Mouse (Mus musculus) right cerebral cortex, adult 18-20 months (tissue): ENCODE data around the gene Fstl4.

Experiments
- DNase-seq: peaks from one replicate; pipeline ENCODE4 v3.0.0; 2022; ENCODE audit warnings: mixed read lengths

Fstl4 gene

GRCm38 (mm10) chr11:52914431-52914830 lies 150.0 kb downstream of the Fstl4 start:
- DNase-seq: no peak

GRCm38 (mm10) chr11:52915648-52916047 lies 151.2 kb downstream of the Fstl4 start:
- DNase-seq: peak; percentile 43

GRCm38 (mm10) chr11:52919231-52919960 lies 155.0 kb downstream of the Fstl4 start:
- DNase-seq: no peak

- DNase-seq: no peak
These were observed 159.8 kb downstream of the Fstl4 start for GRCm38 (mm10) chr11:52924196-52924595.

- peak; percentile 20 for DNase-seq
These were observed 163.9 kb downstream of the Fstl4 start for GRCm38 (mm10) chr11:52928321-52928720.

- no peak for DNase-seq
These were observed 175.1 kb downstream of the Fstl4 start for GRCm38 (mm10) chr11:52939336-52940070.

- DNase-seq: no peak
These were observed 178.5 kb downstream of the Fstl4 start for GRCm38 (mm10) chr11:52942967-52943366.

GRCm38 (mm10) chr11:52954995-52955394 lies 190.6 kb downstream of the Fstl4 start:
- peak; percentile 24 for DNase-seq

- DNase-seq: no peak
These were observed 204.4 kb downstream of the Fstl4 start for GRCm38 (mm10) chr11:52968809-52969208.

- DNase-seq: no peak
These were observed 206.0 kb downstream of the Fstl4 start for GRCm38 (mm10) chr11:52970396-52970795.

- no peak for DNase-seq
These were observed 222.6 kb downstream of the Fstl4 start for GRCm38 (mm10) chr11:52986986-52987385.

- no peak for DNase-seq
These were observed 230.3 kb downstream of the Fstl4 start for GRCm38 (mm10) chr11:52994688-52995087.

- no peak for DNase-seq
These were observed 232.1 kb downstream of the Fstl4 start for GRCm38 (mm10) chr11:52996434-52997093.

- no peak for DNase-seq
These were observed 233.0 kb downstream of the Fstl4 start for GRCm38 (mm10) chr11:52997421-52997820.

- no peak for DNase-seq
These were observed 235.8 kb downstream of the Fstl4 start for GRCm38 (mm10) chr11:53000226-53000625.

GRCm38 (mm10) chr11:53003361-53003760 lies 238.9 kb downstream of the Fstl4 start:
- no peak for DNase-seq

GRCm38 (mm10) chr11:53003811-53004210 lies 239.4 kb downstream of the Fstl4 start:
- no peak for DNase-seq

GRCm38 (mm10) chr11:53009597-53009996 lies 245.2 kb downstream of the Fstl4 start:
- no peak for DNase-seq

- DNase-seq: no peak
These were observed 247.6 kb downstream of the Fstl4 start for GRCm38 (mm10) chr11:53011996-53012505.

- DNase-seq: no peak
These were observed 249.5 kb downstream of the Fstl4 start for GRCm38 (mm10) chr11:53013906-53014305.

- no peak for DNase-seq
These were observed 252.1 kb downstream of the Fstl4 start for GRCm38 (mm10) chr11:53016358-53017021.

- DNase-seq: no peak
These were observed 255.1 kb downstream of the Fstl4 start for GRCm38 (mm10) chr11:53019509-53019908.

- DNase-seq: no peak
These were observed 260.0 kb downstream of the Fstl4 start for GRCm38 (mm10) chr11:53024403-53024802.
